Mouse (Mus musculus) midbrain, postnatal 0 days (tissue): Measurements from ENCODE around the gene Eif2b4. TPM values are rescaled to one million over a fixed set of nuclear protein-coding genes. Genes with fewer than 3 reads are reported as not detected.

ENCODE experiments used
- ATAC-seq: fragments of 200-750 bp; cut with Nextera tagmentation; 2 replicates; pipeline ENCODE4 v1.8.0; 2017; ENCODE audit warnings: moderate number of reproducible peaks, mild to moderate bottlenecking, moderate TSS enrichment, moderate library complexity; ENCODE audit not compliant: low FRiP score
- DNase-seq: peaks from one replicate; pipeline ENCODE4 v3.0.0-alpha.2; 2015; ENCODE audit warnings: low spot score
- H3K27ac ChIP-seq: fragments of 300-500 bp; sonication (generic); 2 replicates; pipeline ENCODE4 v1.5.1; 2014; ENCODE audit warnings: low read depth, mild to moderate bottlenecking, low read length, mixed read lengths
- H3K27me3 ChIP-seq: fragments of 300-500 bp; sonication (generic); 2 replicates; pipeline ENCODE4 v1.6.1; 2014; ENCODE audit warnings: low read length, control low read depth, mixed read lengths; ENCODE audit not compliant: insufficient read depth
- H3K36me3 ChIP-seq: fragments of 300-500 bp; sonication (generic); 2 replicates; pipeline ENCODE4 v1.6.1; 2014; ENCODE audit warnings: low read length, control low read depth, mixed read lengths; ENCODE audit not compliant: insufficient read depth
- H3K4me1 ChIP-seq: fragments of 300-500 bp; sonication (generic); 2 replicates; pipeline ENCODE4 v1.6.1; 2014; ENCODE audit warnings: mild to moderate bottlenecking, control low read depth, antibody characterized with exemption, low read length, mixed read lengths; ENCODE audit not compliant: insufficient read depth
- H3K4me2 ChIP-seq: fragments of 300-500 bp; sonication (generic); 2 replicates; pipeline ENCODE4 v1.6.1; 2014; ENCODE audit warnings: low read depth, mild to moderate bottlenecking, low read length, mixed read lengths; ENCODE audit not compliant: poor library complexity, severe bottlenecking
- H3K4me3 ChIP-seq: fragments of 300-500 bp; sonication (generic); 2 replicates; pipeline ENCODE4 v1.5.1; 2014; ENCODE audit warnings: low read depth, mild to moderate bottlenecking, low read length, moderate library complexity
- H3K9ac ChIP-seq: fragments of 300-500 bp; sonication (generic); replicated peaks from 2 replicates; pipeline ENCODE4 v1.6.1; 2014; ENCODE audit warnings: mild to moderate bottlenecking, low read length, moderate library complexity, mixed read lengths; ENCODE audit not compliant: poor library complexity, severe bottlenecking
- H3K9me3 ChIP-seq: fragments of 300-500 bp; sonication (generic); 2 replicates; pipeline ENCODE4 v1.6.1; 2016; ENCODE audit warnings: low read length, control low read depth
- CTCF ChIP-seq: IDR thresholded peaks from 2 replicates; pipeline ENCODE4 v1.5.1; 2016; ENCODE audit warnings: antibody characterized with exemption, mild to moderate bottlenecking
- WGBS: fragments of 180-500 bp; shearing (Covaris S2); extraction: QIAGEN DNeasy Blood & Tissue Kit; methylation state at CpG from one replicate; pipeline ENCODE4 v1.1.7; 2014; 5-methylcytosine and 5-hydroxymethylcytosine counted together
- polyA plus RNA-seq: library from polyadenylated mRNA; unstranded; fragments of >200 nt; fragmentation: Nextera tagmentation; extraction: Ambion mirVana; gene quantifications from 2 replicates; pipeline ENCODE4 v1.2.1, GENCODE M21; 2015
- total RNA-seq: library from RNA; depleted of rRNA; stranded (reverse); fragments of >200 nt; gene quantifications from 2 replicates; pipeline ENCODE4 v1.2.3, GENCODE M21; 2014

Eif2b4 gene
- total and polyA plus RNA-seq, 2 experiments from 2014 or later: 34.0 to 84.3 TPM

DNA sequence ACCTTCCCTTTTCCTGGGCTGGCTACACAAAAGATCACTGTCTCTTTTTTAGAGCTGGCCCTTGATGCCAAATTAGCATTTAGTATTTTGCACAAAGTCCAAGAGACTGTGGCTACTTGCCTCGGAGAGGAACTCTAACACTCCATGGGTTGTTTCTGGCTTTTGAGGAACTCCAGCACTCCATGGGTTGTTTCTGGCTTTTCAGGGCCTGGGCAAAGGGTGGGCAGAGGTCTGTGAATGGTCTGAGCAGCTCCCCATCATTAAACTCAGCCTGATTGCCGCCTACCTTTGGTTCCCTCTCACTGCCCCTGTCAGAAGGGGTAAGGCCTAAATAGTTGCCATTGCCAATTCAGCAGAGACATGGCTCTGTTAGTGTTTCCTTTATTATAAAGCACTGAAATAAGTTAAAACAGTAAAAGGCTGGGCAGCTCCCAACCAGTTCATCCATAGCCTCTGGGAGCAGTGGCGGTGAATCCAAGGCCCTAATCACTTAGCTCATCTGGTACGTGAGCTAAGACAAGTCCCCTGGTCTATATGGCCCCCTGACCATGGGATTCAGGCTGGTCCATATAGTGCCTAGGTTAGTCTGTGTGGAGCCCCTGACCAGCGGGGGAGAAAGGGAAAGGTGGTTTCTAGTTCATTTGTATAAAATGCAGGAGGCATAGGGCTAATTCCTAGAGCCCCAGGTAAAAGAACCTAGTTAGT is 5.5 kb upstream of the Eif2b4 start:
- Histone ChIP-seq H3K27ac (no peak overlapping the region), H3K9me3 (peaks cover 5% of the 10 kb centered on the region), H3K4me2 (no peak overlapping the region), H3K27me3 (no peaks in the 10 kb centered on the region), H3K36me3 (peaks cover 56% of the 10 kb centered on the region), H3K4me3 (no peak overlapping the region), H3K9ac (no peak overlapping the region), H3K4me1 (peaks cover 3% of the 10 kb centered on the region; the same call in 1 of the 2 replicates)
- ATAC-seq (no peak), DNase-seq (no peak)
- TF ChIP-seq CTCF: no peak
- WGBS: 79% methylated on average over 5 of the region's 5 CpGs

DNA sequence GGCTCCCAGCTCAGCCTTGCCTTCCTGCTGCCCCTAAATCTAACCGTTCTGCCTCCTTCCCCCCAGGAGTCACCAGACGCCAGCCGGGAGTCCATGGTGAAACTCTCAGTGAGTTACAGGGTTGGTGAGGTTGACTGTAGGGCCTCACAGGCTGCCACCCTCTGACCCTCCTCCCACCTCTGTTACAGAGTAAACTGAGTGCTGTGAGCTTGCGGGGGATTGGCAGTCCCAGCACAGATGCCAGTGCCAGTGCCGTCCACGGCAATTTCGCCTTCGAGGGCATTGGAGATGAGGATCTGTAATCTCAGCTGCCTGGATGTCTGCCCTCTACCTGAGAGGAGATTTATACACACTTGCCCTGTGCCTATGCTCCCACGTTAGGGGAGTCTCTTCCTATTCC is 4.9 kb upstream of the Eif2b4 start:
- Histone ChIP-seq H3K4me2 (no peak overlapping the region), H3K27ac (no peak overlapping the region), H3K9me3 (peaks cover 5% of the 10 kb centered on the region), H3K4me3 (no peak overlapping the region), H3K4me1 (peaks cover 3% of the 10 kb centered on the region; the same call in 1 of the 2 replicates), H3K36me3 (peaks cover 56% of the 10 kb centered on the region), H3K27me3 (no peaks in the 10 kb centered on the region), H3K9ac (no peak overlapping the region)
- no peak for TF ChIP-seq CTCF
- 85% methylated on average over 9 of the region's 9 CpGs for WGBS
- DNase-seq (no peak), ATAC-seq (no peak)

DNA sequence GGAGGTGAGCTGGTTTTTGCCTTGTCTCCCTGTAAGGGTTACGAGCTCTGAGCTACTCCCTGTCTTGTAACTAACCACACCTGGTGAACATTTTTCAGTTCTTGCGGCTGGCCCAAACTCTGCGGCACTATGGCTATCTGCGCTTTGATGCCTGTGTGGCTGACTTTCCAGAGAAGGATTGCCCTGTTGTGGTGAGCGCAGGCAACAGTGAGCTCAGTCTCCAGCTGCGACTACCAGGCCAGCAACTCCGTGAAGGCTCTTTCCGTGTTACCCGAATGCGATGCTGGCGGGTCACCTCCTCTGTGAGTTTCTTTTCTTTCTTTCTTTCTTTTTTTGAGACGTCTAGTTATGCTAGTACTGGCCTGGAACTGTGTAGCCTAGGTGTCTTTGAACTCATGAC is 3.8 kb upstream of the Eif2b4 start:
- DNase-seq (no peak), ATAC-seq (no peak)
- Histone ChIP-seq H3K9ac (no peak overlapping the region), H3K27ac (no peak overlapping the region), H3K27me3 (no peaks in the 10 kb centered on the region), H3K4me3 (no peak overlapping the region), H3K4me2 (no peak overlapping the region), H3K36me3 (peaks cover 51% of the 10 kb centered on the region), H3K9me3 (peaks cover 5% of the 10 kb centered on the region), H3K4me1 (peaks cover 3% of the 10 kb centered on the region; the same call in 1 of the 2 replicates)
- WGBS: 95% methylated on average over 12 of the region's 12 CpGs
- TF ChIP-seq CTCF: no peak

DNA sequence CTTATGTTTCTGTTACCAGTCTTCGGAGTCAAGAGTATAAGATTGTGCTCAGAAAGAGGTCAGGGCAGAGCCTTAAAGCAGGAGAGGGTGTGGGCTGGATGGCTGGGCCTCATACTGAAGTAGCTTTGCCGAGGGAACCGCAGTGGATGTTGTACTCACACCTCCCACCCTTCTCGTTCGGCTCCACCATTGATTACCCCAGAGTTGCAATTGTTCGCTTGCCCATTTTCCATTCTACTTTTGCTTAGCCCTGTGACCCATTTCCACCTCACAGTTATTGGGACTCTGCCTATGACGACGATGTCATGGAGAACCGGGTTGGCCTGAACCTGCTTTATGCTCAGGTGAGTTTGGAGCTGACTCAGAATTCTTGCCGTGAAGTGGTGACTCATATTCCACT is 3.0 kb upstream of the Eif2b4 start:
- no peak overlapping the region for H3K9ac ChIP-seq
- H3K4me3 ChIP-seq: no peak overlapping the region
- no peak overlapping the region for H3K27ac ChIP-seq
- H3K36me3 ChIP-seq: peaks cover 54% of the 10 kb centered on the region
- ATAC-seq: no peak
- TF ChIP-seq CTCF: no peak
- H3K9me3 ChIP-seq: peaks cover 5% of the 10 kb centered on the region
- no peak overlapping the region for H3K4me2 ChIP-seq
- peaks cover under 1% of the 10 kb centered on the region; the same call in 1 of the 2 replicates for H3K4me1 ChIP-seq
- DNase-seq: no peak
- WGBS: 91% methylated on average over 10 of the region's 10 CpGs
- H3K27me3 ChIP-seq: no peaks in the 10 kb centered on the region

DNA sequence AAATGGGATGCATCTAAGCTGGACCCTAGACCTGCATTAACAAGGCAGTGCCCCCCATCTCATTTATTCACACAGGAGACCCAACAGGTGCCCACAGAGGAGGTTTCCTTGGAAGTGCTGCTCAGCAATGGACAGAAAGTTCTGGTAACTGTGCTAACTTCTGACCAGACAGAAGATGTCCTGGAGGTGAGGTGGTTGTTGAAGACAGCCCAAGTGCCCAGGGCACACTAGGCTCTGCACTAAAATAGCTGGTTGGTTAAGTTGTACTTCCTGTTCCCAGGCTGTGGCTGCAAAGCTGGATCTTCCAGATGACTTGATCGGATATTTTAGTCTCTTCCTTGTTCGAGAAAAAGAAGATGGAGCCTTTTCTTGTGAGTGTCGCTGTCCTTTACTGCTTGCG is 2.4 kb upstream of the Eif2b4 start:
- peaks cover 5% of the 10 kb centered on the region for H3K9me3 ChIP-seq
- peaks cover 60% of the 10 kb centered on the region for H3K36me3 ChIP-seq
- ATAC-seq (no peak), DNase-seq (no peak)
- 92% methylated on average over 4 of the region's 4 CpGs for WGBS
- H3K27me3 ChIP-seq: no peaks in the 10 kb centered on the region
- no peak overlapping the region for H3K4me2 ChIP-seq
- no peak overlapping the region for H3K27ac ChIP-seq
- no peak overlapping the region for H3K4me3 ChIP-seq
- TF ChIP-seq CTCF: no peak
- H3K4me1 ChIP-seq: no peaks in the 10 kb centered on the region
- H3K9ac ChIP-seq: no peak overlapping the region
